Mouse (Mus musculus) forebrain, embryonic 13.5 days (tissue): ENCODE results near the gene Acer2. TPM values are rescaled to one million over a fixed set of nuclear protein-coding genes. Genes with fewer than 3 reads are reported as not detected.

ENCODE experiments used
- polyA plus RNA-seq: library from polyadenylated mRNA; unstranded; fragments of >200 nt; fragmentation: Nextera tagmentation; extraction: Ambion mirVana; gene quantifications from 2 replicates; pipeline ENCODE4 v1.2.1, GENCODE M21; 2015

Gene Acer2
- polyA plus RNA-seq, 1 experiment from 2014 or later, result 10.9 TPM

Other genes with a start within 250 kb of the Acer2 start
- gene Plin2, start 204.3 kb upstream of the Acer2 start, polyA plus RNA-seq, result 39.5 and 44.4 TPM in 2 replicates
- gene Dennd4c, start 125.8 kb upstream of the Acer2 start, polyA plus RNA-seq, result 4.1 and 5.4 TPM in 2 replicates
- 497 and 551 TPM in 2 replicates for gene Rps6, start 17.0 kb upstream of the Acer2 start, polyA plus RNA-seq